21 mouse cellular contexts compared by ENCODE assay signal in genomic region chr16:49909536-49909935, GRCm38 (mm10).
DNase-seq lines count a peak whose midpoint lies in the region; ATAC-seq and TF ChIP-seq lines count a peak whose summit lies in the region.
"Had no signal": no experiment of that assay in that cellular context is flagged by ENCODE, and none has a peak within 500 bp of the region (broad histone marks: within the 10 kb centered on the region; RNA-seq: fewer than 3 reads in every experiment).

No protein-coding gene starts in this region.

- no peak for TF ChIP-seq POLR2A in heart, adult 2 months (IDR thresholded peaks at IDR 0.05; ENCODE audit: insufficient read depth, low read depth, low read length)

- no peaks in the 10 kb centered on the region for H3K9me3 ChIP-seq in heart, embryonic 12.5 days (replicated peaks)
- H3K9me3 ChIP-seq: forebrain, embryonic 12.5 days; megakaryocyte, embryonic 14.5 days; midbrain, embryonic 15.5 days; stomach, embryonic 15.5 days had no signal

- H3K4me1 ChIP-seq in heart, adult 2 months (ENCODE audit: control insufficient read depth, insufficient read depth, low read length) = peaks cover 15% of the 10 kb centered on the region
- peaks cover 33% of the 10 kb centered on the region for H3K4me1 ChIP-seq in heart, embryonic 12.5 days (replicated peaks)
- H3K4me1 ChIP-seq: midbrain, embryonic 15.5 days; stomach, embryonic 15.5 days had no signal

- ATAC-seq in heart, embryonic 12.5 days (ENCODE audit: insufficient number of reproducible peaks, low FRiP score) = no peak
- ATAC-seq: hindbrain, postnatal 0 days; liver, postnatal 0 days; midbrain, embryonic 15.5 days had no signal

- no peak for TF ChIP-seq EP300 in heart, adult 2 months (IDR thresholded peaks at IDR 0.05; ENCODE audit: insufficient read depth, low read depth, low read length)

- peak overlapping the region; percentile 74 for H3K27ac ChIP-seq in layer of hippocampus, adult 2 months
- H3K27ac ChIP-seq in heart, adult 2 months = peak overlapping the region; percentile 67
- no peak overlapping the region; the same call in 1 of the 2 replicates for H3K27ac ChIP-seq in heart, embryonic 12.5 days (ENCODE audit: poor library complexity, severe bottlenecking)
- H3K27ac ChIP-seq: forebrain, embryonic 12.5 days; hindbrain, postnatal 0 days; left cerebral cortex, adult 2 months; midbrain, embryonic 15.5 days; stomach, embryonic 15.5 days had no signal

- 26% methylated on average over 8 of the region's 8 CpGs for WGBS in heart, adult 2 months
- 48% methylated on average over 8 of the region's 8 CpGs for WGBS in heart, embryonic 12.5 days

- H3K4me3 ChIP-seq in layer of hippocampus, adult 2 months = no peak overlapping the region
- 0 out of 2 replicates have a peak overlapping the region, but pooled peaks have one; percentile 7 for H3K4me3 ChIP-seq in heart, adult 2 months
- H3K4me3 ChIP-seq in heart, embryonic 12.5 days = no peak overlapping the region
- H3K4me3 ChIP-seq: forebrain, embryonic 12.5 days; left cerebral cortex, adult 2 months; megakaryocyte, embryonic 14.5 days; midbrain, embryonic 15.5 days; stomach, embryonic 15.5 days had no signal

- no peak overlapping the region; the same call in 1 of the 2 replicates for H3K9ac ChIP-seq in heart, adult 2 months (ENCODE audit: low read depth, low read length)
- no peak overlapping the region for H3K9ac ChIP-seq in heart, embryonic 12.5 days
- H3K9ac ChIP-seq: forebrain, embryonic 12.5 days; liver, postnatal 0 days; midbrain, embryonic 15.5 days; stomach, embryonic 15.5 days had no signal

- H3K4me2 ChIP-seq in heart, embryonic 12.5 days = peak overlapping the region; percentile 19; the same call in 1 of the 2 replicates
- H3K4me2 ChIP-seq: forebrain, embryonic 12.5 days; midbrain, embryonic 15.5 days; stomach, embryonic 15.5 days had no signal

- H3K27me3 ChIP-seq in heart, adult 2 months (ENCODE audit: control insufficient read depth, insufficient read depth, low read length) = no peaks in the 10 kb centered on the region
- no peaks in the 10 kb centered on the region for H3K27me3 ChIP-seq in heart, embryonic 12.5 days (replicated peaks)
- H3K27me3 ChIP-seq: forebrain, embryonic 12.5 days; megakaryocyte, embryonic 14.5 days; midbrain, embryonic 15.5 days; stomach, embryonic 15.5 days had no signal

- DNase-seq in layer of hippocampus, adult 2 months (ENCODE audit: low spot score in 2 of 2) = peak; percentile 43 to 51
- no peak for DNase-seq in layer of hippocampus, postnatal 25 days (ENCODE audit: extremely low spot score in 1 of 2, low spot score in 1 of 2)
- DNase-seq in heart, adult 2 months = peak in 1 of 2 experiments; percentile 37
- peak; percentile 39 to 44 for DNase-seq in layer of hippocampus, adult 8-10 months (ENCODE audit: low spot score in 2 of 2)
- no peak for DNase-seq in retina, embryonic 14.5 days (ENCODE audit: low spot score)
- DNase-seq in cerebellum, adult 11-12 months = no peak
- DNase-seq: adrenal gland, postnatal 25 days; cerebellum, postnatal 10 days; embryo, embryonic 11 days; kidney, adult 18-20 months; kidney, postnatal 25 days; liver, postnatal 0 days; lung, postnatal 14 days; right cerebral cortex, adult 18-20 months had no signal

- peaks cover 39% of the 10 kb centered on the region for H3K36me3 ChIP-seq in heart, adult 2 months (ENCODE audit: control insufficient read depth, insufficient read depth, low read length)
- H3K36me3 ChIP-seq in heart, embryonic 12.5 days = peaks cover 4% of the 10 kb centered on the region; the same call in 1 of the 2 replicates
- H3K36me3 ChIP-seq: forebrain, embryonic 12.5 days; midbrain, embryonic 15.5 days; stomach, embryonic 15.5 days had no signal

- no peaks in the 10 kb centered on the region for H3K79me2 ChIP-seq in heart, adult 2 months (replicated peaks; ENCODE audit: control insufficient read depth, insufficient read depth, low read length)

- TF ChIP-seq CTCF in layer of hippocampus, adult 2 months (conservative IDR thresholded peaks at IDR 0.05) = no peak
- no peak for TF ChIP-seq CTCF in heart, adult 2 months (IDR thresholded peaks at IDR 0.05)

- intact Hi-C loops in heart, adult 2 months (cut with DNase I) = loop anchor here (2.0 to 5.0 kb wide), 3 partner anchors 43 to 107 kb away; partner anchors contain the start of gene Cd47

Comparison
In these comparisons a context has a peak if more than half of its experiments do, and no peak if none do; other contexts are left out.
1. DNase-seq: peak in layer of hippocampus, adult 2 months (2 of 2) and layer of hippocampus, adult 8-10 months (2 of 2); none in layer of hippocampus, postnatal 25 days (0 of 2), retina, embryonic 14.5 days (single experiment) and cerebellum, adult 11-12 months (single experiment).